Mouse (Mus musculus) embryonic facial prominence, embryonic 10.5 days (tissue): ENCODE results near the gene Atp2b4. TPM values are rescaled to one million over a fixed set of nuclear protein-coding genes. Genes with fewer than 3 reads are reported as not detected.
"Not testable (repeated sequence)": the region's sequence is repeated elsewhere in the genome, so short reads cannot be mapped to it uniquely, and the experiment has no call there.

Source experiments
- DNase-seq: peaks from one replicate; pipeline ENCODE4 v3.0.0-alpha.2; 2017; ENCODE audit warnings: low spot score
- H3K27ac ChIP-seq: fragments of 300-500 bp; sonication (generic); replicated peaks from 2 replicates; pipeline ENCODE4 v1.5.1; 2016; ENCODE audit warnings: mild to moderate bottlenecking
- H3K27me3 ChIP-seq: fragments of 300-500 bp; sonication (generic); replicated peaks from 2 replicates; pipeline ENCODE4 v1.6.1; 2016; ENCODE audit warnings: low read depth, mild to moderate bottlenecking; ENCODE audit not compliant: poor library complexity, severe bottlenecking
- H3K36me3 ChIP-seq: fragments of 300-500 bp; sonication (generic); replicated peaks from 2 replicates; pipeline ENCODE4 v1.6.1; 2016; ENCODE audit warnings: mild to moderate bottlenecking, moderate library complexity
- H3K4me1 ChIP-seq: fragments of 300-500 bp; sonication (generic); 2 replicates; pipeline ENCODE4 v1.6.1; 2016
- H3K4me3 ChIP-seq: fragments of 300-500 bp; sonication (generic); 2 replicates; pipeline ENCODE4 v1.5.1; 2016; ENCODE audit warnings: mild to moderate bottlenecking, moderate library complexity
- H3K9me3 ChIP-seq: fragments of 300-500 bp; sonication (generic); 2 replicates; pipeline ENCODE4 v1.6.1; 2016; ENCODE audit warnings: mild to moderate bottlenecking
- WGBS: fragments of 180-500 bp; shearing (Covaris S2); methylation state at CpG from one replicate; pipeline ENCODE4 v1.1.7; 2016; 5-methylcytosine and 5-hydroxymethylcytosine counted together
- polyA plus RNA-seq: library from polyadenylated mRNA; unstranded; fragments of >200 nt; fragmentation: Nextera tagmentation; extraction: Ambion mirVana; gene quantifications from 2 replicates; pipeline ENCODE4 v1.2.1, GENCODE M21; 2016

The Atp2b4 gene
- polyA plus RNA-seq, 1 experiment from 2014 or later, result 5.2 TPM

DNA sequence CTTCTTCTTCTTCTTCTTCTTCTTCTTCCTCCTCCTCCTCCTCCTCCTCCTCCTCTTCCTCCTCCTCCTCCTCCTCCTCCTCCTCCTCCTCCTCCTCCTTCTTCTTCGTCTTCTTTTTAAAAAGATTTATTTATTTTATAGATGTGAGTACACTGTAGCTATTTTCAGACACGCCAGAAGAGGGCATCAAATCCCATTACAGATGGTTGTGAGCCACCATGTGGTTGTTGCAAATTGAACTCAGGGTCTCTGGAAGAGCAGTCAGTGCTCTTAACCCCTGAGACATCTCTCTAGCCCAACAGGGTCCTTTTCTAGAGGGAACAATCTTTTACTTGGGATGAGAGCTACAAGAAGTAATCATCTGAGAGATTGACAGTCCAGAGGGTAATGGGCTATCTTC, 99.0 kb downstream of the Atp2b4 start:
- not testable (repeated sequence) for H3K36me3 ChIP-seq, H3K27me3 ChIP-seq, DNase-seq, H3K4me1 ChIP-seq, H3K9me3 ChIP-seq, H3K27ac ChIP-seq, H3K4me3 ChIP-seq
- WGBS, result 21% methylated on average over 2 of the region's 2 CpGs

DNA sequence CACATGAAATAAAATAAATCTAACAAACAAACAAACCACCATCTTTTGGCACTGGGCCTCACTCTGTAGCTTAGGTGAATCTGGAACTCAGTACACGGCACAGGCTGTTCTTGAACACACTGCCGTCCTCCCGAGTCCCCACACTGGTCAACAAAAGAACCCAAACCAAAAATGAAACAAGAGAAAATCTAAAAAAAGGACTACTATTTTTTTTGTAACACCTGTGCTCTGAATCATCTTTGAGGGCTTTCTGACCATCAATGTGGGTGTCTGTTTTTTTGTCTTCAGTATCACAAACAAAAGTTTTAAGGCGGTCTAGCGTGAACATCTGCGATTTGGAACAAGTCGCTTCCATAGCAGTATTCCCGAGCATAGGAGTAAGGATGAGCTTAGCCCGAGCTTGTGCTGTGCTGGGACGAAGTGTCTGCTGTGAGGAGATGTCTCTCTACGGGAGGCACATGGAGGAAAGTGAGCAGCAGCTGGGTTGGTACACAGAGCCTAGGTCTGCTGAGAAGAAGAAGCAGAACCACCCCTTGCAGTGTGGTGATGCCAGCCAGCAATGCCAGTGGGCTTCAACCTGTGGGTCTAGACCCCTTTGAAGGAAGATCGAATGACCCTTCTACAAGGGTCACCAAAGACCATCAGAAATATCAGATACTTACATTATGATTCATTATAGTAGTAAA, 102.8 kb downstream of the Atp2b4 start:
- H3K4me3 ChIP-seq, result no peak overlapping the region
- DNase-seq, result no peak
- H3K27me3 ChIP-seq, result no peaks in the 10 kb centered on the region
- H3K4me1 ChIP-seq, result peaks cover 34% of the 10 kb centered on the region
- no peaks in the 10 kb centered on the region for H3K36me3 ChIP-seq
- no peak overlapping the region for H3K27ac ChIP-seq
- WGBS, result 93% methylated on average over 12 of the region's 12 CpGs
- H3K9me3 ChIP-seq, result no peaks in the 10 kb centered on the region

DNA sequence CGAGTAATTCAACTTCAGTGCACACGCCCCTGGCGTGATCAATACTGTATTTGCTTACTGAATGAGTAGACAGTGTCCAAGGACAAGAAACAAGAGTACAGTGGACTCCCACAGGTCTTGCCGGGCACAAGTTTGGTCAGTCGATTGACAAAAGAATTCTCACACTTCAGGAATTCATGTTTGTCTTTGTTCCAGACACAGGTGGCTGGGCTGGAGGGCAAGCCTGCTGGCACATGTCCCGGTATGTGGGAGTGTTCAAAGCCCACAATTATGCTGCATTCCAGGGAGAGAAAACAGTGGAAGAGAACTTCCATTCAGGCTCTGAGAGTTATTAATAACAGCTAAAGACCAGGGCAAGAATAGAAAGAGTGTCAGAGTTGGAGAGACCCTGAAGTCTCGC, 104.9 kb downstream of the Atp2b4 start:
- Histone ChIP-seq H3K36me3 (no peaks in the 10 kb centered on the region), H3K4me1 (peaks cover 34% of the 10 kb centered on the region), H3K9me3 (no peaks in the 10 kb centered on the region), H3K27ac (peak overlapping the region; percentile 76), H3K4me3 (no peak overlapping the region), H3K27me3 (no peaks in the 10 kb centered on the region)
- DNase-seq, result peak; percentile 59
- 42% methylated on average over 7 of the region's 7 CpGs for WGBS

DNA sequence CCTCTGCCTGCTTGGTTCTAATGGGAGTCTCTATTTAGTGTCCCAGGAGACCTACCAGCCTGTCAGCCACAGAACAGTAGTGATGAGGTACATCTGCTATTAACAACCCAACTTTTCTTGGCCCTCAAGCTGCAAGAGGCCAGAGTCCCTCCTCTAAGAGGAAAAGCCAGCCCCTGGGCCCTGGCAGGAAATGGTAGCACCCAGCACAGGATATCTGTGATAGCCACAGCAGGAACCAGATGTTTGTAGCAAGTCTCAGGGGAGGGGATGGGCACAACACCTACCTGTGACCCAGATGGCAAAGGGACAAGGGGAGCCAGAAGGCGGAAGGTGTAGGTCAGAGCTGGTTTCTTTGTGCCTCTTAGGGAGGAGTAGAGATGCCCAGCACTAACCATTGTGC, 106.0 kb downstream of the Atp2b4 start:
- Histone ChIP-seq H3K9me3 (no peaks in the 10 kb centered on the region), H3K27ac (peak overlapping the region; percentile 76), H3K27me3 (no peaks in the 10 kb centered on the region), H3K36me3 (no peaks in the 10 kb centered on the region), H3K4me1 (peaks cover 38% of the 10 kb centered on the region), H3K4me3 (no peak overlapping the region)
- 84% methylated on average over 1 of the region's 1 CpGs for WGBS
- DNase-seq, result peak; percentile 13

DNA sequence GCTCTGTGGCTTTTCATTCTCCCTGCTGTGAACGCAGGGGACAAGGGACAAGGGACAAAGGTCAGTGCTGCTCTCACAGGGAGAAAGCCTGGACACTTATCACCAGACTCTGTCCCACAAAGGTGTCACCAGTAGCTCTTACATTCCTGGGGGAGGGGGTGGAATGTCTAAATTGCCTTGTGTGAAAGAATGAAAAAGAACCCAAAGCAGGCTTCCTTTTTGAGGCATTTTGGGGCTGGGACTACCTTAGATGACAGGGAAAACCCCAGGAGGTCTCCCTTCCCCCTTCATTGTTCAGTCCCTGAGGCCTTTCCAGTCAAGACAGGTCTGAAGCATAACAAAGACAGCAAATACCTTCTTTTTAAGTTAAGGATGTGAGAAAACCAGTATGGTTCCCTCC, 106.5 kb downstream of the Atp2b4 start:
- peaks cover 43% of the 10 kb centered on the region for H3K4me1 ChIP-seq
- no peaks in the 10 kb centered on the region for H3K9me3 ChIP-seq
- peak overlapping the region; percentile 76 for H3K27ac ChIP-seq
- peak; percentile 32 for DNase-seq
- 4% methylated on average over 1 of the region's 1 CpGs for WGBS
- H3K36me3 ChIP-seq, result no peaks in the 10 kb centered on the region
- no peak overlapping the region for H3K4me3 ChIP-seq
- H3K27me3 ChIP-seq, result no peaks in the 10 kb centered on the region

DNA sequence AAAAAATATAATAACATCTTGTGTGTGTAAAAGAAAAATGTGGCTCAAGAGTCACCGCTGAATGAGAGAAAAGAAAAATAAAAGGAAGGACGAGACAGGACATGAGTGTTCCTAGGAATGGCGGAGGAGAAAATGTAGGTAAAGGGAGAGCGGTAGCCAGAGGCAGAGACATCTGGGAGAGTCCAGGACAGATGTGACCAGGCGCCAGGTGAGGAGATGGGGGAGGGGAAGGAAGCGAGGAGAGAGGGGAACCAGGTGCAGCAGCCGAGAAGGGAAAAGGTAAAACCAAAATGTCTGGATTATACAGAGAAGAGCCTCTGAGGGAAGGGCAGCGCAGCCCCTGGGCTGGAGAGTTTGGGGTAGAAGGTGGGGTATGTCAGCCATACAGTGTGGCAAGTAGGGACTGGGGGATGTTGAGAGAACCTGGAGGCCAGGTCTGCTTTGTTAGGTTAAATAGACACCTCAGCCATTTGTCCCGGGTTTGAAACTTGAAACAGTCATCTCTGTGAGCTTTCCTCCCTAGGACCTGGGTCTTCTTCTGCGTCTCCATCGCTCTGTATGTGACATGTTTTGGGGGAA, 107.2 kb downstream of the Atp2b4 start:
- WGBS, result 61% methylated on average over 11 of the region's 11 CpGs
- H3K4me3 ChIP-seq, result no peak overlapping the region
- H3K9me3 ChIP-seq, result no peaks in the 10 kb centered on the region
- H3K27me3 ChIP-seq, result no peaks in the 10 kb centered on the region
- H3K4me1 ChIP-seq, result peaks cover 45% of the 10 kb centered on the region
- H3K27ac ChIP-seq, result peak overlapping the region; percentile 76
- no peak for DNase-seq
- no peaks in the 10 kb centered on the region for H3K36me3 ChIP-seq

DNA sequence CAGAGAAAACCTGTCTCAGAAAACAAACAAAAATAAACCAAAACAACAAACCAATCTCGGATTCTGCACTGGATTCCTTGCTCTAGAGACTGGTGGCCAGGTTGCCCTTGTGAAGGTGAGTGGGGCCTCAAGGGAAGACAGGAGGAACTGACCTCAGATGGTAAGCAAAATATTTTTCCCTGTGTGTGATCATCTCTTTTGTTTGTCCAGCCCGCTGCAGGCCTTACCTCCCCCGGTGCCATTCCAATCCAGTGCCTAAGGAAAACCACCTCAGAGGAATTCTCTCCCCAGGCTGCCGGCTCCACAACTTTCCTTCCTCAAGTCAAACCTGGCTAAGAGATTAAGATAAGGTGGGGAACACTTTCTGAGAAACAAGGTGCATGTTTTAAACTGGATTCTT, 108.6 kb downstream of the Atp2b4 start:
- H3K4me3 ChIP-seq, result no peak overlapping the region
- H3K4me1 ChIP-seq, result peaks cover 47% of the 10 kb centered on the region
- no peak for DNase-seq
- H3K27me3 ChIP-seq, result no peaks in the 10 kb centered on the region
- no peak overlapping the region; the same call in 1 of the 2 replicates for H3K27ac ChIP-seq
- no peaks in the 10 kb centered on the region for H3K36me3 ChIP-seq
- H3K9me3 ChIP-seq, result no peaks in the 10 kb centered on the region
- 40% methylated on average over 4 of the region's 4 CpGs for WGBS

DNA sequence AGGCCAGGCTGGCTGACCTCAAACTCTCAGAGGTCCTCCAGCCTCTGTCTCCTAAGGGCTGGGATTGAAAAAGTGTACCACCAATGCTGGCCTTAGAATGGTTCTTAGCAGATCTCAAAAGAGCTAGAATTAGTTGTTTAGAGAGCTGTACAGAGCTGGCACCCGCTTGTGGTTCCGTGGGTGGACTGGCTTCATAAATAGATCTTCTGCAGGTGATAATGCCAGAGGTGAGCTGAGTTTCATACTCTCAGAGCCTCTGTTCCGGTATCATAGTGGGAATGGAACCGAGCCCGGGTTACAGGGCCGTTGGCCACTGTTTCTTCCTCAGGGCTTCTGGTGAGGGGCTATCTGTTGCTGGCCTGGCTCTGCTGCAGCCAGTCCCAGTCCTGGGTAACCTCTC, 109.8 kb downstream of the Atp2b4 start:
- Histone ChIP-seq H3K36me3 (no peaks in the 10 kb centered on the region), H3K27ac (0 out of 2 replicates have a peak overlapping the region, but pooled peaks have one; percentile 30), H3K27me3 (no peaks in the 10 kb centered on the region), H3K4me3 (no peak overlapping the region), H3K4me1 (peaks cover 40% of the 10 kb centered on the region), H3K9me3 (no peaks in the 10 kb centered on the region)
- DNase-seq, result no peak
- 95% methylated on average over 6 of the region's 6 CpGs for WGBS

DNA sequence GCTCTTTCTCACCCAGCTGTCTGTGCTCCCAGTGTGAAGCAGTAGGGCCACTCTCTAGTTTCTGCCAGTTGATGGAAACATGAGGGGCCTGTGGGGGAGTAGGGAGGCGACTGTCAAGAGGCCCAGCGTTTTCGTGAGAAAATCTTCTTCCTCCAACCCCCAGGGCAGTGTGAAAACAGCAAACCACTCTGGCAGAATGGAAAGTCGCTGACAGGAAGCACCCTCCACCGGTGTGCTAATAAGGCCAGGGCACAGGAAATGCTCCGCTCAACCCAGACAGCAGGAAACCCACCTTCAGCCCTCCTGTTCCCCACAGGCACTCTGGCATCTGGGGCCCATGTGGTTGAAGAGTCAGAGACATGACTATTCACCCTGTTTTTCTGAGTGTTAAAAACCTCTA, 110.9 kb downstream of the Atp2b4 start, which contains the start of gene Lax1:
Lax1 (minus strand) TSS at position 212 of the 400 bp plus-strand sequence.
- H3K4me1 ChIP-seq, result peaks cover 28% of the 10 kb centered on the region
- DNase-seq, result no peak
- WGBS, result 23% methylated on average over 6 of the region's 6 CpGs
- H3K4me3 ChIP-seq, result no peak within 1 kb of the TSS
- H3K27me3 ChIP-seq, result no peaks in the 10 kb centered on the region
- H3K27ac ChIP-seq, result peak within 1 kb of the TSS; percentile 32
- H3K9me3 ChIP-seq, result no peaks in the 10 kb centered on the region
- H3K36me3 ChIP-seq, result no peaks in the 10 kb centered on the region

DNA sequence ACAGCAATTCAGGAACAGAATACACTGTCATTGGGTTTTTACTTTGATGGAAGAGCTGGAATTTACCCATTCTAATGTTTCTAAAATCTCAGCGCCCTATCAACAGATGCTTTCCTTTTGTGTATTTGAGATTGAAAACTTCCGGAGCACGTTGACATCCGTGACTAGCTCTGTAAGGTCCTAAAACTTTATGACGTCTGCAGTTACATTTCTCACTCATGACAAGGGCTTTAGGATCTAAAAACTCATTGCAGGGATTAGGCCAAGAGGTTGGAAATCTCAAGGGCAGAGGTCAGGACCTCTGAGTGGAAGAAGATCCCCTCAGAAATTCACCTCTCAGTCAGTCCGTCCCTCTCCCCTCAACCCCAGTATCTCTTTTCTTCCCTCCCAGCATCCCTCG, 112.5 kb downstream of the Atp2b4 start:
- Histone ChIP-seq H3K36me3 (no peaks in the 10 kb centered on the region), H3K9me3 (no peaks in the 10 kb centered on the region), H3K4me3 (no peak overlapping the region), H3K27ac (no peak overlapping the region), H3K27me3 (no peaks in the 10 kb centered on the region), H3K4me1 (peaks cover 13% of the 10 kb centered on the region)
- 63% methylated on average over 7 of the region's 7 CpGs for WGBS
- no peak for DNase-seq

DNA sequence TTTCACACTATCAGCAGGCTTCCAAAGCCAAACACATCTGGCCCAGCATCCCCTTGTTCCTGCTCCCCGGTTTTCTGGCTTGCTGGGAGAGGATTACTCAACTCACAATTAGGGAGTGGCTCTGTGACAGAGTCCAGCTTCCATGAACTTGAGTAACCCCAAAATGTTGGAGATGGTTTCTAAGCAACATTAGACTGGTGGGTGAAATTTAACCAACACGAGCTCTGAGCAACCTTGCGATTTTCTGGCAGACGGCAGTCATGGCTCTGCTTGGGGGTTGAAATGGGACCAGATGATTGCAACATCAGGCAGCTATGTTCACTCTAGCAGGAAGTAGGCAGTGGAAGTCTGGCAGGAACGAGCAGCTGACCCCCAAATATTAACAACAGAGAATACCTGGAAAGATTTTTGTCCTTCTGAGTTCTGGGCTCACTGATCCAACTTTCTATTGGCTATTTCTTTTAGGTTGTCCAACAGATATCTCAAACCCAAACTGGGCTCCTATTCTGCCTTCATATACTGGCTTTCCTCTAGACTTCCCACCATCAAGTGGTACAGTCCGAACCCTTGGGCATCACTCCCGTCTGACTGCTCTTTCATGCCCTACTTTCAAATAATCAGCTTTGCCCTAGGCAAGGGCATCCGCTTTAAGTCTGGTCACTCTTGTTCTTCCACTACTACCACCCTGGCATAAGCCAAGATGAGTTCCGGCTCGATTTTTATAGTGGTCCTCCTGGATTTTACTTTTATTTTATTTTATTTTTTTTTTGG, 114.9 kb downstream of the Atp2b4 start:
- Histone ChIP-seq H3K27ac (no peak overlapping the region), H3K4me1 (peaks cover 13% of the 10 kb centered on the region), H3K27me3 (no peaks in the 10 kb centered on the region), H3K4me3 (no peak overlapping the region), H3K36me3 (no peaks in the 10 kb centered on the region), H3K9me3 (no peaks in the 10 kb centered on the region)
- WGBS, result 83% methylated on average over 10 of the region's 10 CpGs
- DNase-seq, result no peak

DNA sequence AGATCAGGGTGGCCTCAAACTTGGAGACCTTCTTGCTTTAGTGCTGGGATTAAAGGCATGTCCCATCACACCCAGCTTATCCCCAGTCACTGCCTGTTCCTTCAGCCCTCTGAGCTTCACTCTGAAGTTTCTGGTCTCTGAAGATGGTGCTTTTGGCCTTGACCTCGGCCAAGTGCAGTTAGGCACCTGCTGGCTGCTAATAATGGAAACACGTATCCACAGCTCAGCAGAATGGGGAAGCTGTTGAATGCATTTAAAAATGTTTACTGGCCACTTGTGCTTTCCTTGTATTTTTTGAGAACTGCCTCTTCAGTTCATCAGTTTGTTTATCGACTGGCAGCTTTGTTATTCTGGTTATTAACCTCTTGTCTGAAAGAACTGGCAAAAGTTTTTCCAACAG, 129.0 kb downstream of the Atp2b4 start:
- DNase-seq, result no peak
- Histone ChIP-seq H3K27me3 (no peaks in the 10 kb centered on the region), H3K36me3 (no peaks in the 10 kb centered on the region), H3K9me3 (no peaks in the 10 kb centered on the region), H3K4me1 (no peaks in the 10 kb centered on the region), H3K4me3 (no peak overlapping the region), H3K27ac (no peak overlapping the region)
- WGBS, result 79% methylated on average over 3 of the region's 3 CpGs

DNA sequence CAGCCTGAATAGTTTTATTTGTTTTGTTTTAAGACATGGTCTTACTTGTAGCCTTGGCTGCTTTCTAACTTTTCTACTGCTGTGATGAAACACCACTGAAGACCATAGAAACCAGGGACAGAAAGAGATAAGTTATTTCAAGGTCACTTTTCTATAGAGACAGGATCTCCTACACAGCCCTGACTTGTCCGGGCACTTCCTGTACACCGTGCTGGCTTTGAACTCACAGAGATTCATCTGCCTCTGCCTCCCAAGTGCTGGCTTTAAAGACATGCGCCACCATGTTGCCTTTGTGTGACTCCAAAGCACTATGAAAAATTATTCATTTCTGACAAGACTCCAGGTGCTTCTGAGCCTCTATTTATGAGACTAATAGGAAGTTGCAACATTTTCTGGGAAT, 129.6 kb downstream of the Atp2b4 start:
- Histone ChIP-seq H3K9me3 (no peaks in the 10 kb centered on the region), H3K4me1 (no peaks in the 10 kb centered on the region), H3K27ac (no peak overlapping the region), H3K4me3 (no peak overlapping the region), H3K27me3 (no peaks in the 10 kb centered on the region), H3K36me3 (no peaks in the 10 kb centered on the region)
- DNase-seq, result no peak
- 96% methylated on average over 3 of the region's 3 CpGs for WGBS
